Mouse (Mus musculus): ENCODE measurements around the gene Ermard. TPM values are rescaled to one million over a fixed set of nuclear protein-coding genes. Genes with fewer than 3 reads are reported as not detected.

Gene Ermard
- polyA plus RNA-seq, 1 experiment from 2014 or later: 68.3 TPM

- H3K4me1 ChIP-seq (ENCODE audit: control insufficient read depth, insufficient read depth, low read length): peaks cover 19% of the 10 kb centered on the region
- H3K9ac ChIP-seq (ENCODE audit: low read length): no peak overlapping the region
- no peak overlapping the region for H3K27ac ChIP-seq (ENCODE audit: low read length)
- H3K4me3 ChIP-seq (ENCODE audit: low read length): no peak overlapping the region
- H3K27me3 ChIP-seq (ENCODE audit: control insufficient read depth, insufficient read depth, low read length): 0 out of 2 replicates have a peak, but pooled peaks cover 2% of the 10 kb centered on the region
- H3K9me3 ChIP-seq (replicated peaks; ENCODE audit: control insufficient read depth, low read length): no peaks in the 10 kb centered on the region
- 44% methylated on average over 4 of the region's 4 CpGs for WGBS
- H3K4me2 ChIP-seq (ENCODE audit: low read depth, low read length): no peak overlapping the region
- no peak for ATAC-seq (replicated peaks; ENCODE audit: extremely low read depth, insufficient read depth, low FRiP score)
- no peaks in the 10 kb centered on the region for H3K36me3 ChIP-seq (ENCODE audit: control insufficient read depth, insufficient read depth)
Measured at GRCm38 (mm10) chr17:15055925-15056324, 14.9 kb downstream of the Ermard start.

GRCm38 (mm10) chr17:15058161-15058591, 17.2 kb downstream of the Ermard start:
- WGBS: 29% methylated on average over 5 of the region's 5 CpGs

GRCm38 (mm10) chr17:15059646-15060045, 18.6 kb downstream of the Ermard start:
- peaks cover 21% of the 10 kb centered on the region for H3K27me3 ChIP-seq (ENCODE audit: control insufficient read depth, insufficient read depth, low read length)
- H3K4me1 ChIP-seq (ENCODE audit: control insufficient read depth, insufficient read depth, low read length): peaks cover 19% of the 10 kb centered on the region
- no peak overlapping the region for H3K4me2 ChIP-seq (ENCODE audit: low read depth, low read length)
- H3K4me3 ChIP-seq (ENCODE audit: low read length): no peak overlapping the region
- no peak overlapping the region for H3K27ac ChIP-seq (ENCODE audit: low read length)
- ATAC-seq (replicated peaks; ENCODE audit: extremely low read depth, insufficient read depth, low FRiP score): no peak
- no peak overlapping the region for H3K9ac ChIP-seq (ENCODE audit: low read length)
- WGBS: 94% methylated on average over 14 of the region's 14 CpGs
- no peaks in the 10 kb centered on the region for H3K9me3 ChIP-seq (replicated peaks; ENCODE audit: control insufficient read depth, low read length)
- peaks cover 10% of the 10 kb centered on the region for H3K36me3 ChIP-seq (ENCODE audit: control insufficient read depth, insufficient read depth)

More at GRCm38 (mm10) chr17:15058161-15058591, 17.2 kb downstream of the Ermard start:
- Histone ChIP-seq H3K27ac (ENCODE audit: low read length) (peak overlapping the region; percentile 63), H3K9me3 (replicated peaks; ENCODE audit: control insufficient read depth, low read length) (no peaks in the 10 kb centered on the region), H3K9ac (ENCODE audit: low read length) (no peak overlapping the region), H3K36me3 (ENCODE audit: control insufficient read depth, insufficient read depth) (peaks cover 10% of the 10 kb centered on the region), H3K4me1 (ENCODE audit: control insufficient read depth, insufficient read depth, low read length) (peaks cover 19% of the 10 kb centered on the region), H3K4me2 (ENCODE audit: low read depth, low read length) (no peak overlapping the region), H3K4me3 (ENCODE audit: low read length) (no peak overlapping the region), H3K27me3 (ENCODE audit: control insufficient read depth, insufficient read depth, low read length) (peaks cover 13% of the 10 kb centered on the region)
- peak; percentile 93 for ATAC-seq (replicated peaks; ENCODE audit: extremely low read depth, insufficient read depth, low FRiP score)

GRCm38 (mm10) chr17:15060356-15060755, 19.3 kb downstream of the Ermard start:
- ATAC-seq (replicated peaks; ENCODE audit: extremely low read depth, insufficient read depth, low FRiP score): no peak
- Histone ChIP-seq H3K4me3 (ENCODE audit: low read length) (no peak overlapping the region), H3K27ac (ENCODE audit: low read length) (no peak overlapping the region), H3K4me1 (ENCODE audit: control insufficient read depth, insufficient read depth, low read length) (peaks cover 19% of the 10 kb centered on the region), H3K36me3 (ENCODE audit: control insufficient read depth, insufficient read depth) (peaks cover 10% of the 10 kb centered on the region), H3K9ac (ENCODE audit: low read length) (no peak overlapping the region), H3K4me2 (ENCODE audit: low read depth, low read length) (no peak overlapping the region), H3K9me3 (replicated peaks; ENCODE audit: control insufficient read depth, low read length) (no peaks in the 10 kb centered on the region), H3K27me3 (ENCODE audit: control insufficient read depth, insufficient read depth, low read length) (peaks cover 27% of the 10 kb centered on the region)
- WGBS: 87% methylated on average over 6 of the region's 6 CpGs

GRCm38 (mm10) chr17:15065391-15066024, 24.5 kb downstream of the Ermard start:
- H3K4me1 ChIP-seq (ENCODE audit: control insufficient read depth, insufficient read depth, low read length): peaks cover 11% of the 10 kb centered on the region; the same call in 1 of the 2 replicates
- ATAC-seq (replicated peaks; ENCODE audit: extremely low read depth, insufficient read depth, low FRiP score): peak; percentile 33; the same call in 1 of the 2 replicates
- peak overlapping the region; percentile 37 for H3K4me2 ChIP-seq (ENCODE audit: low read depth, low read length)
- WGBS: 40% methylated on average over 13 of the region's 13 CpGs
- H3K27me3 ChIP-seq (ENCODE audit: control insufficient read depth, insufficient read depth, low read length): peaks cover 26% of the 10 kb centered on the region
- H3K4me3 ChIP-seq (ENCODE audit: low read length): no peak overlapping the region
- no peak overlapping the region for H3K9ac ChIP-seq (ENCODE audit: low read length)
- no peak overlapping the region for H3K27ac ChIP-seq (ENCODE audit: low read length)
- H3K9me3 ChIP-seq (replicated peaks; ENCODE audit: control insufficient read depth, low read length): no peaks in the 10 kb centered on the region
- peaks cover 10% of the 10 kb centered on the region for H3K36me3 ChIP-seq (ENCODE audit: control insufficient read depth, insufficient read depth)

- WGBS: 45% methylated on average over 6 of the region's 6 CpGs
- Histone ChIP-seq H3K4me3 (ENCODE audit: low read length) (no peak overlapping the region), H3K9ac (ENCODE audit: low read length) (no peak overlapping the region), H3K9me3 (replicated peaks; ENCODE audit: control insufficient read depth, low read length) (no peaks in the 10 kb centered on the region), H3K4me1 (ENCODE audit: control insufficient read depth, insufficient read depth, low read length) (peaks cover 11% of the 10 kb centered on the region; the same call in 1 of the 2 replicates), H3K27ac (ENCODE audit: low read length) (no peak overlapping the region), H3K4me2 (ENCODE audit: low read depth, low read length) (peak overlapping the region; percentile 37), H3K36me3 (ENCODE audit: control insufficient read depth, insufficient read depth) (peaks cover 10% of the 10 kb centered on the region), H3K27me3 (ENCODE audit: control insufficient read depth, insufficient read depth, low read length) (peaks cover 26% of the 10 kb centered on the region)
- no peak for ATAC-seq (replicated peaks; ENCODE audit: extremely low read depth, insufficient read depth, low FRiP score)
Measured at GRCm38 (mm10) chr17:15066066-15066465, 25.1 kb downstream of the Ermard start.

GRCm38 (mm10) chr17:15066911-15067310, 25.9 kb downstream of the Ermard start:
- no peak overlapping the region for H3K4me3 ChIP-seq (ENCODE audit: low read length)
- no peak overlapping the region for H3K27ac ChIP-seq (ENCODE audit: low read length)
- no peak overlapping the region for H3K9ac ChIP-seq (ENCODE audit: low read length)
- peaks cover 21% of the 10 kb centered on the region for H3K27me3 ChIP-seq (ENCODE audit: control insufficient read depth, insufficient read depth, low read length)
- no peak for ATAC-seq (replicated peaks; ENCODE audit: extremely low read depth, insufficient read depth, low FRiP score)
- H3K36me3 ChIP-seq (ENCODE audit: control insufficient read depth, insufficient read depth): peaks cover 3% of the 10 kb centered on the region
- H3K4me1 ChIP-seq (ENCODE audit: control insufficient read depth, insufficient read depth, low read length): peaks cover 11% of the 10 kb centered on the region; the same call in 1 of the 2 replicates
- WGBS: 43% methylated on average over 1 of the region's 1 CpGs
- H3K4me2 ChIP-seq (ENCODE audit: low read depth, low read length): no peak overlapping the region
- no peaks in the 10 kb centered on the region for H3K9me3 ChIP-seq (replicated peaks; ENCODE audit: control insufficient read depth, low read length)

GRCm38 (mm10) chr17:15068040-15068792, 27.2 kb downstream of the Ermard start:
- Histone ChIP-seq H3K4me3 (ENCODE audit: low read length) (no peak overlapping the region), H3K4me1 (ENCODE audit: control insufficient read depth, insufficient read depth, low read length) (peaks cover 11% of the 10 kb centered on the region; the same call in 1 of the 2 replicates), H3K36me3 (ENCODE audit: control insufficient read depth, insufficient read depth) (no peaks in the 10 kb centered on the region), H3K27me3 (ENCODE audit: control insufficient read depth, insufficient read depth, low read length) (peaks cover 16% of the 10 kb centered on the region), H3K9me3 (replicated peaks; ENCODE audit: control insufficient read depth, low read length) (no peaks in the 10 kb centered on the region), H3K4me2 (ENCODE audit: low read depth, low read length) (no peak overlapping the region), H3K27ac (ENCODE audit: low read length) (no peak overlapping the region), H3K9ac (ENCODE audit: low read length) (no peak overlapping the region)
- ATAC-seq (replicated peaks; ENCODE audit: extremely low read depth, insufficient read depth, low FRiP score): no peak
- 46% methylated on average over 8 of the region's 8 CpGs for WGBS

GRCm38 (mm10) chr17:15069124-15069523, 28.1 kb downstream of the Ermard start:
- ATAC-seq (replicated peaks; ENCODE audit: extremely low read depth, insufficient read depth, low FRiP score): no peak
- H3K4me3 ChIP-seq (ENCODE audit: low read length): no peak overlapping the region
- no peak overlapping the region for H3K27ac ChIP-seq (ENCODE audit: low read length)
- no peak overlapping the region for H3K9ac ChIP-seq (ENCODE audit: low read length)
- H3K4me1 ChIP-seq (ENCODE audit: control insufficient read depth, insufficient read depth, low read length): peaks cover 11% of the 10 kb centered on the region; the same call in 1 of the 2 replicates
- H3K4me2 ChIP-seq (ENCODE audit: low read depth, low read length): no peak overlapping the region
- no peaks in the 10 kb centered on the region for H3K36me3 ChIP-seq (ENCODE audit: control insufficient read depth, insufficient read depth)
- peaks cover 13% of the 10 kb centered on the region for H3K27me3 ChIP-seq (ENCODE audit: control insufficient read depth, insufficient read depth, low read length)
- H3K9me3 ChIP-seq (replicated peaks; ENCODE audit: control insufficient read depth, low read length): no peaks in the 10 kb centered on the region
- WGBS: 57% methylated on average over 2 of the region's 2 CpGs

Data from heart, embryonic 16.5 days (tissue).